Mouse (Mus musculus) heart, postnatal 36 days (tissue): Measurements from ENCODE around the gene Actg1. TPM values are rescaled to one million over a fixed set of nuclear protein-coding genes. Genes with fewer than 3 reads are reported as not detected.

ENCODE experiments used
- DNase-seq, 2 experiments: peaks; one replicate each; pipeline ENCODE4 v3.0.0; 2021 to 2022
- intact Hi-C: fragments of 180-260 bp; cut with DNase I; formaldehyde crosslinking; loops from one replicate; pipeline ENCODE4 v1.15.1; 2025
- total RNA-seq, 2 experiments: library from RNA; stranded (reverse); gene quantifications; 2 replicates each; pipeline ENCODE4 v1.2.3; 2021

The Actg1 gene
- total RNA-seq, 2 experiments from 2014 or later: 218 to 338 TPM

DNA sequence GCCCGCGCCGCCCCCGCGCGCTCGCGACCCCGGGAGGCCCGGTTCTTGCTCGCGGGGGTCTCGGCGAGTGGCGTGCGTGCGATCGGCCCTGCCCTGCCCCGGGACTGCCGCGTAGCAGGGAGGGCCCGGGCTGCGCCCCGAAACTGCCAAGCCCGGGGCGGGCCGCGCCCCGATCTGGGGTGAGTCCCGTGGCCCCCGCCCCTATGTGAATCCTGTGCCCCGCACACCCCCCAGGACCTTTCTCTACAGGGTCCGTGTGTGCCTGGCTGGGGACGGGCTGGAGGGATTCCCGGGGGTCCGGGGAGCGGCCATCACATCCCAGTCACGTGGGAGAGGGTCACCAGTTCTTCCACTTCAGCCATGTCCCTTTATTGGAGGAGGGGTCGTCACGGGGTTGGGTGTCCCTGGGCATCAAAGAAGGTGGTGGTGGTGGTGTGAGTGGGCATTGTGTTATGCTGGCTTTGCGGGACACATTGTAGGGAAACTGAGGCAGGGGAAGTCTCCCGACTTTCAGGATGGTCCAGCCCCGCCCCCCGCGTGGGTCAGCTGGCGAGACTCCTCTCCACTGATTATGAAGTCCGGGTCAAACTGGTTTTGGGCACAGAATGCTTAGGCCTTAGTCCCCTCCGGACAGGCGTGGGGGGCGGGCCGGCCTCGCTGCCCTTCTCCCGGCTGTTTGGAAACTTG lies 485 bp upstream of the Actg1 start:
- DNase-seq: peak in 1 of 2 experiments; percentile 71
- intact Hi-C loops: loop anchor here (2.0 kb wide), 1 partner anchor 116 kb away; the partner anchor contains the start of gene Bahcc1

GRCm38 (mm10) chr11:120347301-120347700 lies 1.0 kb downstream of the Actg1 start:
- peak in 1 of 2 experiments; percentile 56 for DNase-seq
- intact Hi-C loops: loop anchor here (1.0 kb wide), 1 partner anchor 161 kb away; no protein-coding TSS in a partner anchor

DNA sequence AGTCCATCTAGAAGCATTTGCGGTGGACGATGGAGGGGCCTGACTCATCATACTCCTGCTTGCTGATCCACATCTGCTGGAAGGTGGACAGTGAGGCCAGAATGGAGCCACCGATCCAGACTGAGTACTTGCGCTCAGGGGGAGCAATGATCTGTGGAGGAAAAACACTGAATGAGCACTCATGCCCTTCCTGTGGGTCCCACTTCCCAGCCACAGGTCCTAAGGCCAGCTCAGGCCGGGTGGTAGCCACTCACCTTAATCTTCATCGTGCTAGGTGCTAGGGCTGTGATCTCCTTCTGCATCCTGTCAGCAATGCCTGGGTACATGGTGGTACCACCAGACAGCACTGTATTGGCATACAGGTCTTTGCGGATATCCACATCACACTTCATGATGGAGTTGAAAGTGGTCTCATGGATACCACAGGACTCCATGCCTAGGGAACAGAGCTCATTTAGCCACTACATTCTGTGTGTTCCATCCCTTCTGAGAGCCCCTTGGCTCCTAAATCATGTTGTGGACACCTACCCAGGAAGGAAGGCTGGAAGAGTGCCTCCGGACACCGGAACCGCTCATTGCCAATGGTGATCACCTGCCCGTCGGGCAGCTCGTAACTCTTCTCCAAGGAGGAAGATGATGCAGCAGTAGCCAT lies 1.8 kb downstream of the Actg1 start:
- DNase-seq: peak in 1 of 2 experiments; percentile 30
- intact Hi-C loops: loop anchor here (1.0 kb wide), 1 partner anchor 160 kb away; no protein-coding TSS in a partner anchor

DNA sequence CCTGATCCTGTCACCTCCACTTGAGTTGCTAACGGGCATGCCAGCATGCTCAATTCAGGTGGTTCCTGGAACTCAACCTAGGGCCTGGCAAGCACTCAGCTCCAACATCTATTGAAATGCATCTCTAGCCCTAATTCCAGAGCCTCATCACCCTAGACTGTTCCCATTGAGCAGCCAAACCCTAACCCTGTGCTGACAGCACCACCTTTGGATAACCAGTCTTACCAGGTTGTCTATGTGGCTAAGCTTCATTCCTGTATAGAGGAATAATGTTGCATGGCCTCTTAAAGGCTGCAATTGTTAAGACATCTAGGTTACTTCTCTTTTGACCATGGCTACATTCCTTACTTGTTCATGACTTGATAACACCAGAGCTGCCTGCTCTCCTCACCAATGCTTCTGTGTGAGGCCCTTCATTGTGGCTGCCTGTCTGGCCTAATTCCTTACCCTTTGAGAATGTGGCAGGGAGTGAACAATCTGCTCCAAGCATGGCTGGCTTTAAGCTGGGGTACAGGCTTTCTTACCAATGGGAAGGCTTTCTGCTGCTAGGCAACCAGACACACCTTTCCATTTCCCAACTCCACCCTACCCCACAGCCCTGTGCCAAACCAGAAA lies 3.2 kb downstream of the Actg1 start:
- intact Hi-C loops: loop anchor here (2.0 kb wide), 1 partner anchor 34 kb away; no protein-coding TSS in a partner anchor

DNA sequence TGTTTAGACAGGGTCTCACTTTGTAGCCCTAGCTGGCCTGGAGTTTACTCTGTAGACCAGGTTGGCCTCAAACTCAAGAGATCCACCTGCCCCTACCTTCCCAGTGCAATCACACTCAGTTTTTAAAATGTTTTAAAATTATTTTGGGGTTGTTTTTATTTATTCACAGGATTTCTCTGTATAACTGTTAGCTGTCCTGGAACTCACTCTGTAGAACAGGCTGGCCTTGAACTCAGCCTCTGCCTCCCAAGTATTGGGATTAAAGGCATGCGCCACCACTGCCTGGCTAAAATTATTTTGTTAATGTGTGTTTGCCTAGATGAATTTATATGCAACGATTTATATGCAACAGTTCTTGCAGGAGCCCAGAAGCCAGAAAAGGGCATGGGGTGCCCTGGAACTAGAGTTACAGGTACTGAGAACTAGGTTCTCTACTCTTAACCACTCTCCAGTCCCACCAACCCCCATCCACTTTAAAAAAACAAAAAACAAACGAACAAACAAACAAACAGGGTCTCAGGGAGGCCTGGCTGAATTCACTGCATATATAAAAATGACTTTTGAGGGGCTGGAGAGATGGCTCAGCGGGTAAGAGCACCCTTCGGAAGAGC lies 3.9 kb downstream of the Actg1 start:
- no peak for DNase-seq
- intact Hi-C loops: loop anchor here (2.0 kb wide), 1 partner anchor 34 kb away; no protein-coding TSS in a partner anchor

More for the DNA sequence above, 3.2 kb downstream of the Actg1 start:
- no peak for DNase-seq

GRCm38 (mm10) chr11:120343519-120344309 lies 4.6 kb downstream of the Actg1 start:
- no peak for DNase-seq
- intact Hi-C loops: loop anchor here (2.0 kb wide), 1 partner anchor 33 kb away; no protein-coding TSS in a partner anchor

DNA sequence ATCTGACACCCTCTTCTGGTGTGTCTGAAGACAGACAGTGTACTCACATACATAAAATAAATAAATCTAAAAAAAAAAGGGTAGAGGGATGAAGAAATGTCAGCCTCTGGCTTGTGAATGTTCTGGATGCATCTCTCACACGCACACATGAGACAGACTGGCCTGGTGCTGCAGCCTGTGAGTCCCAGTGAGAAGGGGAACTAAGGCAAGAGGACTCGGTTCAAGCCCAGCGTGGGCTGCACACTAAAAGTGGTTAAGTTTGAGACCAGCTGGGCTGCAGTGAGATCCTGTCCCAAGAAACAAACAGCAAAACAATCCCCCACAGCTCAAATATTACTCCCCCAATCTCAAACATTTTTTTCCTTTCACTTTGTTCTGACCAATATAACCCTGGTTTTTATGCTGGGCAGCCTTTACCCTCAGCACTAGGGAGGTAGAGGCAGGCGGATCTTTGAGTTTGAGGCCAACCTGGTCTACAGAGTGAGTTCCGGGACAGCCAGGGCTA lies 5.6 kb downstream of the Actg1 start:
- DNase-seq: no peak
- intact Hi-C loops: no loop called here

- intact Hi-C loops: no loop called here
- no peak for DNase-seq
Observed at GRCm38 (mm10) chr11:120341661-120342060, 6.7 kb downstream of the Actg1 start.

DNA sequence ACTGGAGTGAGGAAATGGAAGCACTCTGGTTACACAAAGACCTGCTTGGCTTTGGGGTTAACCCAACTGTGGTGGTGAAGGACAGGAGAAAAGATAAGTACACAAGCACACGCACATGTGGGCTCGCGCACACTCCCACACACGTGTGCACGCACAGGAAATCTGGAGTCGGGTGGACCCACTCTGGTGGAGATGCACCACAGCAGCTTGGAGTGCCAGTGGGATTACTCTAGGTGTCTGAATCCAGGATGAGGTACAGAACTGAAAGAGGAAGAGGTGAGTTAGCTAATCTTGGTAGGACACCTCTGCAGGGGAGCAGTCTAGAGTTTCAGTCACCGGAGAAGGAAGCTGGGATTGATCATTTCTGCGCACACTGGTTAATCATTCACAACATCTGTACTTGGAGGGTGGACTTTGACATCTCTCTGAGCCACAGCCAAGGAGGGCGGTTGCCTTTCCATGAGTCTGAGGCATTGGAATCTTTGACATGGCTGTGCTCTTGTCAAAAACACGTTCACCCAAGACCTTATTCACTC lies 8.3 kb downstream of the Actg1 start:
- DNase-seq: no peak
- intact Hi-C loops: no loop called here

DNA sequence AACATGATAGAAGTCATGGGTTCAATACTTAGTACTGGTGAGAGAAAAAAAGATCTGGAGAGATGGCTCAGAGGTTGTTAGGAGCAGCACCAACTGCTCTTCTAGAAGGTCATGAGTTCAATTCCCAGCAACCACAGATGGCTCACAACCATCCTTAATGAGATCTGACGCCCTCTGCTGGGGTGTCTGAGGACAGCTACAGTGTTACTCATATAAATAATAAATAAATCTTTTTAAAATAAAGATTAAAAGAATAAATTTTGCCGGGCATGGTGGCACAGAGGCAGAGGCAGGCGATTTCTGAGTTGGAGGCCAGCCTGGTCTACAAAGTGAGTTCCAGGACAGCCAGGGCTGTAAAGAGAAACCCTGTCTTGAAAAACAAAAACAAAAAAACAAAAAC lies 9.6 kb downstream of the Actg1 start:
- DNase-seq: no peak
- intact Hi-C loops: no loop called here

GRCm38 (mm10) chr11:120337447-120337846 lies 10.9 kb downstream of the Actg1 start:
- no peak for DNase-seq
- intact Hi-C loops: no loop called here

GRCm38 (mm10) chr11:120335431-120336021 lies 12.8 kb downstream of the Actg1 start:
- intact Hi-C loops: no loop called here
- DNase-seq: no peak

- intact Hi-C loops: no loop called here
- DNase-seq: no peak
Observed at GRCm38 (mm10) chr11:120320156-120320555, 28.2 kb downstream of the Actg1 start.

DNA sequence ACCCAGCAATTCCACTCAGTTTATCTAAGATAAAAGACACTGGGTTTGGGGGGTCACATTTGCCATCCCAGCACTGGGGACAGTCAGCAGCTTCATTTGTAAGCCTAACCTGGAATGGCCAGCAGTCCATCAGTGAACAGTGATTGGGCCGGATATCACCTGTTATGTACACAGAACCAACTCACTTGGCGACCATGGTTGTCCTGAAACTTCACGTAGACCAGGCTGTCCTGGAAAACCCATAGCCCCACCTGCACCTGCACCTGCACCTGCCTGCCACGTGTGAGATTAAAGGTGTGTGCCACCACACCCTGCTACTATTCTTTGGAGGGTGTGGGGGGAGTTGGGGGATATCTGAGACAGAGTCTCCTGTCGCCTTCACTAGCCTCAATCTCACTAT lies 29.0 kb downstream of the Actg1 start:
- DNase-seq: no peak
- intact Hi-C loops: no loop called here

- DNase-seq: no peak
- intact Hi-C loops: no loop called here
Observed at GRCm38 (mm10) chr11:120317456-120317855, 30.9 kb downstream of the Actg1 start.

DNA sequence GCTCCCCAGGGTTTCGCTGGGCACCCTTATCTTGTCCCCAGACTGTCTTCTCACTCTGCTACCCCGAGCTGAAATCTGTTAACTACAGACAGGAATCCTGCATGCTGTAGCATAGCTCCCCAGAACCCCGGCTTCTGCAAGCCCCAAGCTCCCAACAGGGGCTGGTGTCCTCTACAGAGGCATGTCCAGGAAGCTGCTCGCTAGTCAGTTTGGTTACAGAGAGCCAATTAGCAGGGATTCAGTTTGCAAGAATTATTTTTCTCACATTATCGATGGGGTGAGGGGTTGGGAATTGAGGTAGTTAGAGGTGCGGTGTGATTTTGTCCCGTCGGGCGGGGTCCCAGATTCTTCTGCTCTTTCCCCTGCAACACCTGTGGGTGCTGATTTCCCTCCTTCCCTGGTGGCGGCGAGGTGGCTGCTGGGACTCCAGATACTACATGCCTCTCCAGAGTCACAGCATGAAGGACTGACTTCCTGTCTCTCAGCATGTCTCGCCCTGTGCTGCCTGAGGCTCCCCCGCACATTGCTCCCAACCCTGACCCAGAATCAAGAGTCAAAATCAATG lies 31.6 kb downstream of the Actg1 start:
- no peak for DNase-seq
- intact Hi-C loops: no loop called here

DNA sequence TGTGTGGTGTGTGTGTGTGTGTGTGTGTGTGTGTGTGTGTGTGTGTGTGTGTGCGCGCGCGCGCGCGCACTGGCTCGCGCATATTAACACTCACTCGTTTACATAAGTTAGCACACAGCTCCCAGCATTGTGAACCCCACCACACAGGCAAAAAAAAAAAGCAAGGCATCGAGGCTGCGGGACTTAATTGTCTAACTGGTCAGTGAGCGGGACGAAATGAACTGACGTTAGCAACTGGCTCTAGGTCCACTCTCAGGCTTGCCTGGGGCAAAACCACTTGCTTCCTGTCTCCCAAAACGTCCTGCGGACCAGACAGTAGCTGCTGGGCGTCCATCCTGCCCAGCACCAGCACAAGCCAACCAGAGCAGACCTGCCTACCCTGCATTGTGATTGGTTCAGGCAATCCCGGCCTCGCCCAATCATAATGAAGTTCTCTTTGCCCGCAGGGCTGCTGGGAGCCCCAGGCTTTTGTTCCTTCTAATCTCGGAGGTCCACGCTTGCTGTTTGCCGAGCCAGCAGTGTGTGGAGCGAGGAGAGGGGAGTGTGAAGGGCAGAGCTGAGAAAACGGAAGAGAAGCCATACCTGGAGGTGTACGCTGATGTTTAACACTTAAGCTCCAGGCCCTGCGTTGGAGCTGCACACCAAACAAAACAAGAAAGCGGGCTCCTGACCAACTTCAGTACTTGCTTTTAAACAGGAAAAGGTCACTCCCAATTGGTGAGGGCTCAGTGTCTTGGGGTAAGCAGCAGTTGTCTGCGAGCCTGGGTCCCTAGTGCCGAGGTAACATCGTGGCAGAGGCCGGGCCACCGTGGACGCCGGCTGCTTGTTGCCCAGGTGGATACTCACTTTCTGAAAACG lies 32.3 kb downstream of the Actg1 start:
- peak; percentile 87 for DNase-seq
- intact Hi-C loops: no loop called here

DNA sequence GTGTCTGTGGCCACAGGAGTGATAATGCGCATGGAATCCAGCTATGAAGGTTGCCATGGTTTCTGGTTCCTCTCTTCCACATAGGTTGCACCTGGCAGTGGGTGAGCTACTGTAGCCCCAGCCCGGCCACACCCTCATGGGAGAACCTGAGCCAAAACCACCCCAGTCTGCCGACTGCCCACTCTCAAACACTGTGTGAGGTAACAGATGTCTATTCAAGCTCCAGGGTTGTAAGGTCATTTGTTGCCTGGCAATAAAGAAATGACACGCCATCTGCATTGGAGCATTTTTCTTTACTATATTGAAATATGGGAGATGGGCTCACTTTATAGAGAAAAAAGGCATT lies 33.0 kb downstream of the Actg1 start:
- no peak for DNase-seq
- intact Hi-C loops: no loop called here
